Comparison of ENCODE assay signal across 21 mouse cellular contexts in the genomic region with DNA sequence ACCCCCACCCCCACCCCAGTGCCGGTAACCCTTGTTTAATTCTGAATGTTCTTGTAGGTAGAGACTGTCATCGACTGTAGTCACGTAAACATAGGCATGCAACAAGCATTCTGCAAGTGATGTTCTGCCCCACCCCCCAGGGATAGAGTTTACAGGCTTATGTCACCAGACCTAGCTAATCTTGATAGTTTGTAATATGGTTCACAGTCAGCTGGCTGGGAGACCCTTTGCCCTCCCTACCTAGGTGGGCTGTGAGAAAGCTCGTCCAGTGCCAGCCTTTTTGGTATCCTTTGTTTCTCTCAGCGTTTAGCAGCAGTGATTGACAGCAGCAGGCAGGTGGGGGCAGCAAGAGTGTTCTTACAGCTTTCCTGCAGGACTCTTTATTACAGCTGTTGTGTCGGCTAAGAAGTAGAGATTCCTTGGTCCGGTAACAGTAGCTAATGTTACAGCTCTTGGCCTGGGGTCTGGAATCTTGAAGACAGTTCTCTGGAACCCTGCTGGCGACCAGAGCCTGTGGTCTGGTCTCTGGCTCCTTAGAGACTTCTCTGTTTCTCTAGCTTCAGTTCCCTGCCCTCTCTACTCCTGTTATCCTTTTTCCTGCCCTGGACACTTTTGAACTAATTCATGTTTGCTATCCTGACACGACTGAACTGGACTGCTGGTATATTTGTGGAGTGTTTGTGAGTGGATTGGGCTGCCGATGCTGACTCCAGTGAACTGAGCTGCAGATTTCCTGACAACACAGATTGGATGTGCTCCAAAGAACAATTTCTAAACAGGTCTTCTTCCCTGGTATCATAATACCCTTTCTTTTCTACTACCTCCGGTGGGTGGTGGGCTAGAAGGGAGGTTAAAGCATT. TPM values are rescaled to one million over a fixed set of nuclear protein-coding genes. Genes with fewer than 3 reads are reported as not detected.
DNase-seq lines count a peak whose midpoint lies in the region; ATAC-seq and TF ChIP-seq lines count a peak whose summit lies in the region.
"Had no signal": no experiment of that assay in that cellular context is flagged by ENCODE, and none has a peak within 500 bp of the region (broad histone marks: within the 10 kb centered on the region; RNA-seq: fewer than 3 reads in every experiment).

No protein-coding gene starts in this region.

- no peak overlapping the region for H3K4me2 ChIP-seq in limb, embryonic 14.5 days (replicated peaks; ENCODE audit: low read depth, low read length, severe bottlenecking)
- no peak overlapping the region for H3K4me2 ChIP-seq in midbrain, embryonic 11.5 days
- no peak overlapping the region for H3K4me2 ChIP-seq in midbrain, embryonic 13.5 days (replicated peaks)
- H3K4me2 ChIP-seq: forebrain, embryonic 15.5 days; heart, embryonic 11.5 days; heart, embryonic 15.5 days had no signal

- H3K4me1 ChIP-seq in limb, embryonic 14.5 days (ENCODE audit: control insufficient read depth, insufficient read depth, low read length), result peaks cover 5% of the 10 kb centered on the region; the same call in 1 of the 2 replicates
- H3K4me1 ChIP-seq in limb, embryonic 10.5 days, result peaks cover 17% of the 10 kb centered on the region
- peaks cover 9% of the 10 kb centered on the region for H3K4me1 ChIP-seq in midbrain, embryonic 11.5 days (ENCODE audit: control insufficient read depth, insufficient read depth, low read length)
- peaks cover 16% of the 10 kb centered on the region for H3K4me1 ChIP-seq in midbrain, embryonic 13.5 days (replicated peaks)

- no peaks in the 10 kb centered on the region for H3K27me3 ChIP-seq in limb, embryonic 14.5 days (ENCODE audit: control insufficient read depth, insufficient read depth, low read length)
- no peaks in the 10 kb centered on the region for H3K27me3 ChIP-seq in limb, embryonic 10.5 days (ENCODE audit: low read depth, poor library complexity, severe bottlenecking)
- H3K27me3 ChIP-seq in midbrain, embryonic 11.5 days (ENCODE audit: control insufficient read depth, insufficient read depth, low read length), result no peaks in the 10 kb centered on the region
- no peaks in the 10 kb centered on the region for H3K27me3 ChIP-seq in midbrain, embryonic 13.5 days
- H3K27me3 ChIP-seq: forebrain, embryonic 15.5 days; heart, embryonic 15.5 days had no signal

- no peaks in the 10 kb centered on the region for H3K36me3 ChIP-seq in limb, embryonic 14.5 days (ENCODE audit: control insufficient read depth, insufficient read depth, low read length)
- no peaks in the 10 kb centered on the region for H3K36me3 ChIP-seq in limb, embryonic 10.5 days
- no peaks in the 10 kb centered on the region for H3K36me3 ChIP-seq in midbrain, embryonic 11.5 days (ENCODE audit: control insufficient read depth, insufficient read depth, low read length)
- H3K36me3 ChIP-seq in midbrain, embryonic 13.5 days, result no peaks in the 10 kb centered on the region
- H3K36me3 ChIP-seq: forebrain, embryonic 15.5 days; G1E; heart, embryonic 15.5 days had no signal

- no peak overlapping the region for H3K4me3 ChIP-seq in limb, embryonic 14.5 days (replicated peaks; ENCODE audit: low read length)
- H3K4me3 ChIP-seq in limb, embryonic 10.5 days, result no peak overlapping the region
- no peak overlapping the region for H3K4me3 ChIP-seq in midbrain, embryonic 11.5 days (ENCODE audit: low read depth, low read length)
- no peak overlapping the region for H3K4me3 ChIP-seq in midbrain, embryonic 13.5 days (replicated peaks)
- H3K4me3 ChIP-seq: forebrain, embryonic 15.5 days; heart, adult 2 months; heart, embryonic 15.5 days had no signal

- 51% methylated on average over 11 of the region's 11 CpGs for WGBS in limb, embryonic 14.5 days
- 71% methylated on average over 11 of the region's 11 CpGs for WGBS in limb, embryonic 10.5 days
- WGBS in midbrain, embryonic 11.5 days, result 64% methylated on average over 11 of the region's 11 CpGs
- WGBS in midbrain, embryonic 13.5 days, result 64% methylated on average over 11 of the region's 11 CpGs

- peak; percentile 5; the same call in 1 of the 2 replicates for ATAC-seq in limb, embryonic 14.5 days (ENCODE audit: low FRiP score, low read depth)
- no peak for ATAC-seq in midbrain, embryonic 11.5 days (ENCODE audit: low FRiP score)
- ATAC-seq in midbrain, embryonic 13.5 days, result no peak
- ATAC-seq: CD4-positive, CD25-positive, alpha-beta regulatory T cell, adult 4 months; forebrain, embryonic 15.5 days; hindbrain, embryonic 16.5 days had no signal

- H3K9me3 ChIP-seq in limb, embryonic 14.5 days (ENCODE audit: control insufficient read depth, low read length), result no peaks in the 10 kb centered on the region
- no peaks in the 10 kb centered on the region for H3K9me3 ChIP-seq in limb, embryonic 10.5 days (replicated peaks)
- H3K9me3 ChIP-seq in midbrain, embryonic 11.5 days (ENCODE audit: control insufficient read depth, low read length), result no peaks in the 10 kb centered on the region
- H3K9me3 ChIP-seq in midbrain, embryonic 13.5 days, result no peaks in the 10 kb centered on the region
- H3K9me3 ChIP-seq: forebrain, embryonic 15.5 days; G1E; heart, embryonic 15.5 days had no signal

- H3K9ac ChIP-seq in limb, embryonic 14.5 days (ENCODE audit: low read depth, low read length, severe bottlenecking), result no peak overlapping the region; the same call in 1 of the 2 replicates
- no peak overlapping the region for H3K9ac ChIP-seq in midbrain, embryonic 11.5 days (ENCODE audit: low read length)
- H3K9ac ChIP-seq in midbrain, embryonic 13.5 days (replicated peaks), result no peak overlapping the region
- H3K9ac ChIP-seq: forebrain, embryonic 15.5 days; heart, embryonic 15.5 days had no signal

- H3K27ac ChIP-seq in limb, embryonic 14.5 days (replicated peaks; ENCODE audit: low read depth, low read length), result no peak overlapping the region
- no peak overlapping the region for H3K27ac ChIP-seq in limb, embryonic 10.5 days
- no peak overlapping the region; the same call in 1 of the 2 replicates for H3K27ac ChIP-seq in midbrain, embryonic 11.5 days (ENCODE audit: low read depth, low read length)
- H3K27ac ChIP-seq in midbrain, embryonic 13.5 days, result no peak overlapping the region
- H3K27ac ChIP-seq: forebrain, embryonic 15.5 days; heart, adult 2 months; heart, embryonic 15.5 days had no signal

- no peak for TF ChIP-seq POLR2A in limb, embryonic 14.5 days (IDR thresholded peaks at IDR 0.05; ENCODE audit: borderline replicate concordance, extremely low read depth, insufficient read depth, insufficient read length)

- DNase-seq in limb, embryonic 14.5 days (ENCODE audit: low spot score), result peak; percentile 23
- DNase-seq in limb, embryonic 10.5 days (ENCODE audit: low spot score), result no peak
- DNase-seq in midbrain, embryonic 11.5 days (ENCODE audit: low spot score, missing footprints), result peak; percentile 81
- DNase-seq in lung, postnatal 25 days (ENCODE audit: low spot score), result peak; percentile 19
- DNase-seq in thymus, postnatal 10 days (ENCODE audit: low spot score in 2 of 2), result no peak
- no peak for DNase-seq in frontal cortex, postnatal 14 days (ENCODE audit: low spot score in 2 of 2)
- DNase-seq: adrenal gland, adult 8-10 months; adrenal gland, postnatal 36 days; cerebellum, adult 2 months; cerebellum, postnatal 10 days; gastrocnemius, postnatal 10 days; heart, adult 2 months; heart, postnatal 14 days had no signal

RNA-seq across cellular contexts. Expression of a gene that starts 3.5 kb away (rescaled TPM):
- 61.5 and 66.4 TPM in 2 replicates for polyA plus RNA-seq in limb, embryonic 14.5 days (2012; rRNA removed)
- 47.4 and 48.1 TPM in 2 replicates for polyA plus RNA-seq in limb, embryonic 14.5 days (2014; fragmentation: Nextera tagmentation; extraction: Ambion mirVana)
- polyA plus RNA-seq in limb, embryonic 10.5 days (2016; fragmentation: Nextera tagmentation; extraction: Ambion mirVana), result 43.4 and 43.7 TPM in 2 replicates
- 42.1 and 50.3 TPM in 2 replicates for polyA plus RNA-seq in midbrain, embryonic 11.5 days (2014; fragmentation: Nextera tagmentation; extraction: Ambion mirVana)
- polyA plus RNA-seq in midbrain, embryonic 13.5 days (2015; fragmentation: Nextera tagmentation; extraction: Ambion mirVana), result 36.5 and 40.4 TPM in 2 replicates

RNA-seq across cellular contexts. Expression of a gene that starts 14.6 kb away (rescaled TPM):
- not detected in 2 replicates for polyA plus RNA-seq in limb, embryonic 14.5 days (2012; rRNA removed)
- not detected in 2 replicates for polyA plus RNA-seq in limb, embryonic 14.5 days (2014; fragmentation: Nextera tagmentation; extraction: Ambion mirVana)
- polyA plus RNA-seq in limb, embryonic 10.5 days (2016; fragmentation: Nextera tagmentation; extraction: Ambion mirVana), result 0.09 and 0.14 TPM in 2 replicates
- polyA plus RNA-seq in midbrain, embryonic 11.5 days (2014; fragmentation: Nextera tagmentation; extraction: Ambion mirVana), result 0.08 and 0.15 TPM in 2 replicates
- 0.09 and 0.15 TPM in 2 replicates for polyA plus RNA-seq in midbrain, embryonic 13.5 days (2015; fragmentation: Nextera tagmentation; extraction: Ambion mirVana)
- polyA plus RNA-seq: embryonic facial prominence, embryonic 11.5 days; G1E; heart, adult 2 months; heart, embryonic 15.5 days had no signal

RNA-seq across cellular contexts. Expression of a gene that starts 22.7 kb away (rescaled TPM):
- 20.7 and 31.5 TPM in 2 replicates for polyA plus RNA-seq in limb, embryonic 14.5 days (2012; rRNA removed)
- polyA plus RNA-seq in limb, embryonic 14.5 days (2014; fragmentation: Nextera tagmentation; extraction: Ambion mirVana), result 22.9 and 28.7 TPM in 2 replicates
- 25.8 and 34.6 TPM in 2 replicates for polyA plus RNA-seq in limb, embryonic 10.5 days (2016; fragmentation: Nextera tagmentation; extraction: Ambion mirVana)
- polyA plus RNA-seq in midbrain, embryonic 11.5 days (2014; fragmentation: Nextera tagmentation; extraction: Ambion mirVana), result 29.7 and 31.2 TPM in 2 replicates
- 35.9 and 39.9 TPM in 2 replicates for polyA plus RNA-seq in midbrain, embryonic 13.5 days (2015; fragmentation: Nextera tagmentation; extraction: Ambion mirVana)

Comparison
In these comparisons a context has a peak if more than half of its experiments do, and no peak if none do; other contexts are left out.
1. DNase-seq: peak in limb, embryonic 14.5 days (single experiment), midbrain, embryonic 11.5 days (single experiment) and lung, postnatal 25 days (single experiment); none in limb, embryonic 10.5 days (single experiment), thymus, postnatal 10 days (0 of 2) and frontal cortex, postnatal 14 days (0 of 2).